Mouse (Mus musculus): ENCODE measurements at regions not wholly inside any gene's neighbourhood (a gene's known extent, or its start where the extent isn't known, plus 50 kb on each side); places are given as distances from the start of the nearest gene placed in this dataset.
"Not testable (repeated sequence)": the region's sequence is repeated elsewhere in the genome, so short reads cannot be mapped to it uniquely, and the experiment has no call there.

DNA sequence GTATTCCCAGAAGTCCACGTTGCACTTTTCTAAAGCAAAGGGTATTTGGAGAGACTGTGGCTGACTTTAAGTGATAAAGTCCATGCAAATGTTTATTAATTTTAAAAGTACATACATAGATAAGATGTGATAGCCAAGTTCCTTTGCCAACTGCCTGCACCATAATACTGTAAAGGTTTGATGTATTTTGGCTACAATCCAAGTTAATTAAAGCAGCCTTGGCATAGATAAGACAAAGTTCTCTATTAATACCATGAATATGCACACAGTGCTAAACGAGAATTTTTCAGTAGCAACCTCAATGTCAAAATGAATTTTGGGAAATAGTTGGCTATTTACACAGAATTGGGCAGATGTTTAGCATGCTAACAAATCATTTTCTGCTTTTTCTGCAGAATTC is 167.0 kb upstream of the Hsf2 start:
- DNase-seq: no peak

- no peak for DNase-seq
Observed at GRCm38 (mm10) chr10:57322717-57323424, 163.3 kb upstream of the Hsf2 start.

GRCm38 (mm10) chr10:57324226-57324625 is 162.0 kb upstream of the Hsf2 start:
- no peak for DNase-seq

DNA sequence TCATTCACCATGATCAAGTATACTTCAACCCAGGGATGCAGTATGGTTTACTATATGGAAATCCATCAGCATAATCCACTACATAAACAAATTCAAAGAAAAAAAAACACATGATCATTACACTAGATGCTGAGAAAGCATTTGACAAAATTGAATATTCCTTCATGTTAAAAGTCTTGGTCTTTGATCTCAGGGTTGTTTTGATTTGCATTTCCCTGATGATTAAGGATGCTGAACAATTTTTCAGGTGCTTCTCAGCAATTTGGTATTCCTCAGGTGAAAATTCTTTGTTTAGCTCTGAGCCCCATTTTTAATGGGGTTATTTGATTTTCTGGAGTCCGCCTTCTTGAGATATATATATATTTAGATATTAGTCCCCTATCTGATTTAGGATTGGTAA is 123.4 kb upstream of the Hsf2 start:
- not testable (repeated sequence) for DNase-seq

All from adrenal gland, postnatal 14 days (tissue).